Mouse (Mus musculus) spleen, adult 2 months (tissue): Measurements from ENCODE around the gene C87436.

Source experiments
- CTCF ChIP-seq: fragments of 200-500 bp; IDR thresholded peaks from 2 replicates; pipeline ENCODE4 v1.5.1; 2011; ENCODE audit warnings: mild to moderate bottlenecking, inconsistent platforms; ENCODE audit not compliant: insufficient read depth, insufficient read length, insufficient replicate concordance; ENCODE audit errors: extremely low read depth
- POLR2A ChIP-seq: fragments of 200-500 bp; IDR thresholded peaks from 2 replicates; pipeline ENCODE4 v1.6.1; 2011; ENCODE audit warnings: low read depth, low read length, inconsistent platforms

DNA sequence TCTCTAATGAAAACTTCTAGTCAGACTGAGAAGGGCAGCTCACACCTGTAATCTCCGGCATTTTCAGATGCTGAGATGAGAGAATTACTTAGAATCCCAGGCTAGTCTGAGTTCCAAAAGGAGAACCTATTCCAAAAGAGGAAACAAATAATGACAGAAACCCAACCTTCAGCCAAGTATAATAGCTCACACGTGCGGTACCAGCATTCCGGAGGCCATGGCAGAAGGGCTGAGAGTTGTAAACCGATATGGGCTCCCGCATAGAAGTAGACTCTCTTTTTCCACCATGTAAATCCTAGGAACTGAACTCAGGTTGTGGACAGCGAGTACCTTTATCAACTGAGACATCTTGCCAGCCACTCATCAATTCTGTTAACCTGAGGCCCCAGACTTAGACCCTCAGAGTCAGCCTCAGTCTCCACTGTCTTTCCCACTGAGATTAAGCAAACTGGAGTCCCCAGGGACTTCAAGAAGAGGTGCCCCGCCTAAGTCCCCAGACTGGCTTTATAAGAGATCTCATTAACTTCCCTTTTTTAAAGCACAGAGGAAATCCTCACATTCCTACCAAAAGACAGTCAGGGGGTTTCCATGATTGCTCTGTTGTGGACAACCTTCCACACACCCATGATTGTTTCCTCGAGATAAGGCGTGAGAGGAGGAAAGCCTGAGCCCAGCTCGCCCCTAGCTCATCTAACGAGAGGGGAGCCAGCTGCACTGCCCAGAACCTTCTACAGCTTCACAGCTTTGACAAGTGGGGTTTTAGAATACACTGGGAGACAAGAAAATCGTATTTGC lies 55.5 kb downstream of the C87436 start:
- TF ChIP-seq POLR2A: no peak
- TF ChIP-seq CTCF: no peak
